Mouse (Mus musculus) subcutaneous adipose tissue, adult 2 months (tissue): Measurements from ENCODE around the gene Slc22a7. TPM values are rescaled to one million over a fixed set of nuclear protein-coding genes. Genes with fewer than 3 reads are reported as not detected.

Experiments used
- polyA plus RNA-seq: library from polyadenylated mRNA; depleted of rRNA; stranded (reverse); fragments of >200 nt; gene quantifications from 2 replicates; pipeline ENCODE4 v1.2.3, GENCODE M21; 2012; ENCODE audit warnings: low replicate concordance; rRNA removed

Gene Slc22a7
- polyA plus RNA-seq = not detected in 2 replicates

GRCm38 (mm10) chr17:46438298-46438873 lies at the start of gene Slc22a7:
Slc22a7 (minus strand) TSS chr17:46438457.

GRCm38 (mm10) chr17:46487431-46487830 lies 49.2 kb upstream of the Slc22a7 start, which contains the start of gene Ttbk1:
Ttbk1 (minus strand) TSS chr17:46487675.

GRCm38 (mm10) chr17:46428761-46429414 lies 9.4 kb downstream of the Slc22a7 start, which contains the start of gene Crip3:
Crip3 (plus strand) TSS chr17:46428926.

GRCm38 (mm10) chr17:46383294-46384060 lies 54.8 kb downstream of the Slc22a7 start, which contains the start of gene Zfp318:
Zfp318 (plus strand) TSS chr17:46383731.

Other genes with a start within 250 kb of the Slc22a7 start
- 6.2 and 10.8 TPM in 2 replicates for gene Polh, start 235.8 kb downstream of the Slc22a7 start, polyA plus RNA-seq
- gene Xpo5, start 235.7 kb downstream of the Slc22a7 start, polyA plus RNA-seq = 18.1 and 38.0 TPM in 2 replicates
- gene Polr1c, start 190.4 kb downstream of the Slc22a7 start, polyA plus RNA-seq = 42.8 and 84.4 TPM in 2 replicates
- 197 and 229 TPM in 2 replicates for gene Yipf3, start 190.4 kb downstream of the Slc22a7 start, polyA plus RNA-seq
- 0.96 and 5.5 TPM in 2 replicates for gene Lrrc73, start 184.9 kb downstream of the Slc22a7 start, polyA plus RNA-seq
- gene Tjap1, start 155.4 kb downstream of the Slc22a7 start, polyA plus RNA-seq = 31.2 and 53.7 TPM in 2 replicates
- 0.52 and 0.66 TPM in 2 replicates for gene Dlk2, start 141.0 kb downstream of the Slc22a7 start, polyA plus RNA-seq
- 12.5 and 17.4 TPM in 2 replicates for gene Abcc10, start 110.1 kb downstream of the Slc22a7 start, polyA plus RNA-seq
- 10.7 and 24.5 TPM in 2 replicates for gene Zfp318, start 54.7 kb downstream of the Slc22a7 start, polyA plus RNA-seq
- 1.0 and 1.8 TPM in 2 replicates for gene Crip3, start 9.5 kb downstream of the Slc22a7 start, polyA plus RNA-seq
- gene Ttbk1, start 49.2 kb upstream of the Slc22a7 start, polyA plus RNA-seq = 0.03 and 0.35 TPM in 2 replicates
- 0.52 and 9.8 TPM in 2 replicates for gene Dnph1, start 58.3 kb upstream of the Slc22a7 start, polyA plus RNA-seq
- gene Cul9, start 107.9 kb upstream of the Slc22a7 start, polyA plus RNA-seq = 31.7 and 46.2 TPM in 2 replicates
- gene Srf, start 117.7 kb upstream of the Slc22a7 start, polyA plus RNA-seq = 89.3 and 235 TPM in 2 replicates
- gene Ptk7, start 191.0 kb upstream of the Slc22a7 start, polyA plus RNA-seq = 5.1 and 118 TPM in 2 replicates
- 14.9 and 19.2 TPM in 2 replicates for gene Klc4, start 207.6 kb upstream of the Slc22a7 start, polyA plus RNA-seq
- gene Mrpl2, start 207.8 kb upstream of the Slc22a7 start, polyA plus RNA-seq = 65.3 and 89.3 TPM in 2 replicates
- gene Cul7, start 211.9 kb upstream of the Slc22a7 start, polyA plus RNA-seq = 39.0 and 83.9 TPM in 2 replicates
- gene Rrp36, start 235.9 kb upstream of the Slc22a7 start, polyA plus RNA-seq = 35.9 and 42.6 TPM in 2 replicates
- gene Mea1, start 240.3 kb upstream of the Slc22a7 start, polyA plus RNA-seq = 80.7 and 88.9 TPM in 2 replicates
- 82.4 and 90.5 TPM in 2 replicates for gene Klhdc3, start 242.5 kb upstream of the Slc22a7 start, polyA plus RNA-seq